Mouse (Mus musculus) heart, embryonic 16.5 days (tissue): ENCODE measurements around the gene Sh3bp5. TPM values are rescaled to one million over a fixed set of nuclear protein-coding genes. Genes with fewer than 3 reads are reported as not detected.
A peak's percentile ranks its signal among the peaks of the same experiment; 100 is the strongest.

ENCODE experiments used
- ATAC-seq: fragments of 200-750 bp; cut with Nextera tagmentation; replicated peaks from 2 replicates; pipeline ENCODE4 v1.8.0; 2017; ENCODE audit warnings: moderate number of reproducible peaks; ENCODE audit not compliant: insufficient read depth, low FRiP score; ENCODE audit errors: extremely low read depth
- H3K27ac ChIP-seq: fragments of 300-500 bp; sonication (generic); 2 replicates; pipeline ENCODE4 v1.5.1; 2014; ENCODE audit warnings: mild to moderate bottlenecking, low read length, control low read depth, moderate library complexity
- H3K27me3 ChIP-seq: fragments of 300-500 bp; sonication (generic); 2 replicates; pipeline ENCODE4 v1.6.1; 2014; ENCODE audit warnings: low read length, mixed read lengths; ENCODE audit not compliant: control insufficient read depth, insufficient read depth
- H3K36me3 ChIP-seq: fragments of 300-500 bp; sonication (generic); 2 replicates; pipeline ENCODE4 v1.6.1; 2014; ENCODE audit not compliant: control insufficient read depth, insufficient read depth
- H3K4me1 ChIP-seq: fragments of 300-500 bp; sonication (generic); 2 replicates; pipeline ENCODE4 v1.6.1; 2014; ENCODE audit warnings: low read length, mixed read lengths; ENCODE audit not compliant: control insufficient read depth, insufficient read depth
- H3K4me2 ChIP-seq: fragments of 300-500 bp; sonication (generic); 2 replicates; pipeline ENCODE4 v1.6.1; 2014; ENCODE audit warnings: low read depth, mild to moderate bottlenecking, control low read depth, low read length
- H3K4me3 ChIP-seq: fragments of 300-500 bp; sonication (generic); 2 replicates; pipeline ENCODE4 v1.5.1; 2014; ENCODE audit warnings: mild to moderate bottlenecking, control low read depth, low read length
- H3K9ac ChIP-seq: fragments of 300-500 bp; sonication (generic); 2 replicates; pipeline ENCODE4 v1.6.1; 2014; ENCODE audit warnings: low read length, control low read depth
- H3K9me3 ChIP-seq: fragments of 300-500 bp; sonication (generic); replicated peaks from 2 replicates; pipeline ENCODE4 v1.6.1; 2016; ENCODE audit warnings: low read length; ENCODE audit not compliant: control insufficient read depth
- WGBS: fragments of 180-500 bp; shearing (Covaris S2); extraction: QIAGEN DNeasy Blood & Tissue Kit; methylation state at CpG from one replicate; pipeline ENCODE4 v1.1.7; 2014; 5-methylcytosine and 5-hydroxymethylcytosine counted together
- polyA plus RNA-seq: library from polyadenylated mRNA; unstranded; fragments of >200 nt; fragmentation: Nextera tagmentation; extraction: Ambion mirVana; gene quantifications from 2 replicates; pipeline ENCODE4 v1.2.1, GENCODE M21; 2015

Sh3bp5 gene
- polyA plus RNA-seq, 1 experiment from 2014 or later, result 25.8 TPM

- ATAC-seq, result peak; percentile 18; the same call in 1 of the 2 replicates
- H3K4me1 ChIP-seq, result peaks cover 33% of the 10 kb centered on the region
- H3K27ac ChIP-seq, result peak overlapping the region; percentile 76
- 0 out of 2 replicates have a peak, but pooled peaks cover 3% of the 10 kb centered on the region for H3K27me3 ChIP-seq
- H3K4me3 ChIP-seq, result peak overlapping the region; percentile 91
- H3K4me2 ChIP-seq, result peak overlapping the region; percentile 98
- H3K36me3 ChIP-seq, result no peaks in the 10 kb centered on the region
- 1% methylated on average over 53 of the region's 53 CpGs for WGBS
- H3K9me3 ChIP-seq, result no peaks in the 10 kb centered on the region
- H3K9ac ChIP-seq, result peak overlapping the region; percentile 95
These were observed 611 bp downstream of the Sh3bp5 start for GRCm38 (mm10) chr14:31435018-31435915.

GRCm38 (mm10) chr14:31434426-31434825, 1.5 kb downstream of the Sh3bp5 start:
- peak overlapping the region; percentile 41; the same call in 1 of the 2 replicates for H3K27ac ChIP-seq
- 0 out of 2 replicates have a peak, but pooled peaks cover 3% of the 10 kb centered on the region for H3K27me3 ChIP-seq
- H3K36me3 ChIP-seq, result no peaks in the 10 kb centered on the region
- H3K4me3 ChIP-seq, result peak overlapping the region; percentile 25; the same call in 1 of the 2 replicates
- H3K9ac ChIP-seq, result peak overlapping the region; percentile 95; the same call in 1 of the 2 replicates
- H3K9me3 ChIP-seq, result no peaks in the 10 kb centered on the region
- no peak for ATAC-seq
- H3K4me2 ChIP-seq, result peak overlapping the region; percentile 98
- WGBS, result 64% methylated on average over 5 of the region's 5 CpGs
- H3K4me1 ChIP-seq, result peaks cover 33% of the 10 kb centered on the region

- WGBS, result 54% methylated on average over 7 of the region's 7 CpGs
- H3K9me3 ChIP-seq, result no peaks in the 10 kb centered on the region
- peak overlapping the region; percentile 17 for H3K27ac ChIP-seq
- H3K9ac ChIP-seq, result no peak overlapping the region
- peak overlapping the region; percentile 98 for H3K4me2 ChIP-seq
- H3K36me3 ChIP-seq, result no peaks in the 10 kb centered on the region
- H3K27me3 ChIP-seq, result 0 out of 2 replicates have a peak, but pooled peaks cover 3% of the 10 kb centered on the region
- H3K4me1 ChIP-seq, result peaks cover 36% of the 10 kb centered on the region
- H3K4me3 ChIP-seq, result peak overlapping the region; percentile 25
- ATAC-seq, result no peak
These were observed 2.0 kb downstream of the Sh3bp5 start for GRCm38 (mm10) chr14:31433851-31434360.

DNA sequence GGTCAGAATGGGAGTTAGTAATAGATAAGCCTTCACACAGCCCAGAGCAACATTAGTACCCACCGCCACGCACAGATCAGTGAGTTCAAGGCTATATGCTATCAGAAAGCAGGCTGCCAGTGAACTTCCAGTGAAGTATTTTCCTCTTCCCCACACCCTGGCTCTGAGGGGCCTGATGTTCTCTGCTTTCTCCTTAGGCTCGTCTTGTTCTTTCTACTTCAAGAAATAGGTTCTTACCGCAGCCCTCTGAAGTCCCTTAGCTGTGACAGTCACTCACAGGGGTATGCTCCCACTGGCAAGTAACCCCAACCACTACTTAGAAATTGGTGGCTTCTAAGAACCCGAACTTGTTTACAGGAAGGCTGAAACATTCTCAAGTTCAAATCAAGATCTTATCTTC, 2.8 kb downstream of the Sh3bp5 start:
- Histone ChIP-seq H3K4me2 (peak overlapping the region; percentile 98), H3K4me1 (peaks cover 43% of the 10 kb centered on the region)
- ATAC-seq, result no peak

DNA sequence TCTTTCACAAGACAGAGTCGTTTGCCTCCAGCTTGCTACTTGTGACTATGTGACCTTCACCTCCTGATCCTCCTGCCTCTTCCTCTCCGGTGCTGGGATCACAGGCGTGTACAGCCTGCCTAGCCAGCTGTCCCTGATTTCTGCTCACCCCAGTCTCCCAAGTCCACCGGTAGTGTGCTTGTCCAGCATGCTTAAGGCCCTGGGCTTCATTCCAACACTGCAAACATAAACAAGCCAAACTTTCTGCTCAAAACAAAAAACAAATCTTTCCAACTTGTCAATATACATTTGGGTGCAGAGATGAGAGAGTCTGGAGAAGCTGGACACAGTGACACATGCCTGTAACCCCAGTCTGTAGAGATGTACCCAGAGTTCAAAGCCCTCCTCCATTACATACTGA, 3.5 kb downstream of the Sh3bp5 start:
- no peak overlapping the region for H3K9ac ChIP-seq
- peak overlapping the region; percentile 50 for H3K27ac ChIP-seq
- H3K4me1 ChIP-seq, result peaks cover 50% of the 10 kb centered on the region
- H3K36me3 ChIP-seq, result no peaks in the 10 kb centered on the region
- peak overlapping the region; percentile 51 for H3K4me2 ChIP-seq
- 39% methylated on average over 4 of the region's 4 CpGs for WGBS
- no peaks in the 10 kb centered on the region for H3K9me3 ChIP-seq
- 0 out of 2 replicates have a peak, but pooled peaks cover 3% of the 10 kb centered on the region for H3K27me3 ChIP-seq
- ATAC-seq, result no peak
- no peak overlapping the region for H3K4me3 ChIP-seq

More for the DNA sequence above, 2.8 kb downstream of the Sh3bp5 start:
- no peak overlapping the region for H3K4me3 ChIP-seq
- peak overlapping the region; percentile 43; the same call in 1 of the 2 replicates for H3K27ac ChIP-seq
- no peaks in the 10 kb centered on the region for H3K9me3 ChIP-seq
- no peaks in the 10 kb centered on the region for H3K36me3 ChIP-seq
- no peak overlapping the region for H3K9ac ChIP-seq
- WGBS, result 59% methylated on average over 5 of the region's 5 CpGs
- 0 out of 2 replicates have a peak, but pooled peaks cover 3% of the 10 kb centered on the region for H3K27me3 ChIP-seq

DNA sequence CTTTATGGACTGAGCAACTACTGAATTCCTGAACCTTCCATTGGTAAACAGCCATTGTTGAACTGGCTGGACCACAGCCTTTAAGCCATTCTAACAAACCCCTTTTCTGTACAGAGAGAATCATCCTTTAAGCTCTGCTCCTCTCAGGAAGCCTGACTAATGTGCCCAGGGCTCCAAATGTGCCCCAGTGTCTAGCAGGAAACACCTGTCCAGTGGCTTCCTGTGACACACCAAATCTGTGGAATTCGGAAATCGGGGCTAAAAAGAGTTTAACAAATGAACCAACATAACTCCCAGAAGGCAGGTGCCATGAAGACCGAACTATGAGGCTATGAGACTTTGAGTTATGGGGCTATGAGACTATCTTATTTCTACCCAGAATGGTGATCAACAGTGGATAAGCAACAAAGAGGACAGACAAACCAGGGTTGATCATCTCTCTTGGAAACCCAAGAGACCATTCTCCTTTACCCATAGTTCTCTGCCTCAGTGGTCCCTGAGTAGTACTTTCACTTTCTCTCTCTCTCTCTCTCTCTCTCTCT, 4.0 kb downstream of the Sh3bp5 start:
- H3K4me3 ChIP-seq, result no peak overlapping the region
- no peak overlapping the region for H3K9ac ChIP-seq
- H3K4me1 ChIP-seq, result peaks cover 52% of the 10 kb centered on the region
- peak overlapping the region; percentile 51 for H3K4me2 ChIP-seq
- peak overlapping the region; percentile 51 for H3K27ac ChIP-seq
- no peaks in the 10 kb centered on the region for H3K36me3 ChIP-seq
- WGBS, result 73% methylated on average over 3 of the region's 3 CpGs
- no peak for ATAC-seq
- no peaks in the 10 kb centered on the region for H3K27me3 ChIP-seq
- no peaks in the 10 kb centered on the region for H3K9me3 ChIP-seq

DNA sequence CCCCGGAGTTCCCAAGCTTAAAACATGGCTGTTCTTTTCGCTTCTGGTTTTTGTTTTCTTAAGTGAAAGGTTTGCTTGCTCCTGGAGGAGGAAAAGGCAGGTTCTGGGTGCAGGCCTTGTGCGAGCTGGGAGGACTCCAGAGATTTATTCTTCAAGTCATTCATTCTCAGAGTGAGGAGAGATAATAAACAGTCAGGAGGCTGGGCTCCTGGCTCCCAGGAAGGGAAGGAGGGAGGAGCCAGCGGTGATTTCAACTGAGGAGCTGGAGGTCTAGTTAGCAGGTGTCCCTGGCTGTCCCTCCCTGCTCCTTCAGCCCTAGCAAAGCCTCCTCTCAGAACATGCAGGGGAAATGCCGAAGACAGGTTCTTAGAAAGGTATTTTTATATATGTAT, 6.9 kb downstream of the Sh3bp5 start:
- Histone ChIP-seq H3K4me2 (peak overlapping the region; percentile 49), H3K27ac (peak overlapping the region; percentile 81), H3K27me3 (no peaks in the 10 kb centered on the region), H3K9me3 (peaks cover 7% of the 10 kb centered on the region), H3K36me3 (0 out of 2 replicates have a peak, but pooled peaks cover 8% of the 10 kb centered on the region), H3K4me3 (peak overlapping the region; percentile 8; the same call in 1 of the 2 replicates), H3K9ac (peak overlapping the region; percentile 30), H3K4me1 (peaks cover 43% of the 10 kb centered on the region)
- no peak for ATAC-seq
- WGBS, result 25% methylated on average over 5 of the region's 5 CpGs

DNA sequence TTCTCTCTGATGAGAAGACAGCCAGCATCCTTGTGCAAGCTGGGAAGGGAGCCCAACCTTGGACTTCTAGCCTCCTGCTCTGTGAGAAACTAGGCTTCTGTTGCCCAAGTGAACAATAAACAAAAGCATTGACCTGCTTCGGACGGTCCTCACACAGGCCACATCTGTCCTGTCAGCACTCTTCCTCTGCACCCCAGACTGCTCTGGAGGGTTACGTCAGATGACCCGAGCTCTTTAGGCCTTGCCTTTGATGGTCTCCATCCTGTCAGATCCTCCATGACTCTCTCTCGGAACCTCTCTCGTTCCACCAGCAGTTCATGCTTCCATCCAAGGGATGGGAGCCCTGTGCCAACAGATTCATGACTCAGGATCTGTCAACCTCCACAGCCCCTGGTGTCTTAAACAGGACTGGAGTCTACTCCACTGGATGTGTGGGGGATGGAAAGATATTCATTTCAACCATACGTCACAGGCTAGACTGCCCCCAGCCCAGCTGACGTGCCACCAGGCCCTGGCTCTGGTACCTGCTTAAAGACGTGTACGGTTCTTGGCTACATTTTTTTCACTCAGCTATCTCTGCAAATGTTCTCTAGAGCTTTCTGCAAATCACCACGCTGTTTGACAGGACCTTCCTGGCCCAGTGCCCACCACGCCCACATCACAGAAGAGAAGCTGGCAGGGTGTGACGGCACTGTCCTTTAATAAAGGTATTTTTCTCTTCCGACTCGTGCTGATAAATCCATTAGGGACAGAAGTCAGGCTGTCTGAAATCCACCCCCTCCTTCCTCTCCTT, 7.5 kb downstream of the Sh3bp5 start:
- Histone ChIP-seq H3K36me3 (0 out of 2 replicates have a peak, but pooled peaks cover 8% of the 10 kb centered on the region), H3K9me3 (peaks cover 7% of the 10 kb centered on the region), H3K4me3 (peak overlapping the region; percentile 8), H3K27me3 (no peaks in the 10 kb centered on the region), H3K9ac (peak overlapping the region; percentile 30; the same call in 1 of the 2 replicates), H3K27ac (peak overlapping the region; percentile 81), H3K4me1 (peaks cover 43% of the 10 kb centered on the region), H3K4me2 (peak overlapping the region; percentile 49)
- ATAC-seq, result peak; percentile 43; the same call in 1 of the 2 replicates
- 22% methylated on average over 15 of the region's 15 CpGs for WGBS
